Mouse (Mus musculus): ENCODE measurements around the gene Ugt1a1. TPM values are rescaled to one million over a fixed set of nuclear protein-coding genes. Genes with fewer than 3 reads are reported as not detected.
A peak's percentile ranks its signal among the peaks of the same experiment; 100 is the strongest.

Gene Ugt1a1
- polyA plus RNA-seq, 1 experiment from 2014 or later, result 30.1 TPM

DNA sequence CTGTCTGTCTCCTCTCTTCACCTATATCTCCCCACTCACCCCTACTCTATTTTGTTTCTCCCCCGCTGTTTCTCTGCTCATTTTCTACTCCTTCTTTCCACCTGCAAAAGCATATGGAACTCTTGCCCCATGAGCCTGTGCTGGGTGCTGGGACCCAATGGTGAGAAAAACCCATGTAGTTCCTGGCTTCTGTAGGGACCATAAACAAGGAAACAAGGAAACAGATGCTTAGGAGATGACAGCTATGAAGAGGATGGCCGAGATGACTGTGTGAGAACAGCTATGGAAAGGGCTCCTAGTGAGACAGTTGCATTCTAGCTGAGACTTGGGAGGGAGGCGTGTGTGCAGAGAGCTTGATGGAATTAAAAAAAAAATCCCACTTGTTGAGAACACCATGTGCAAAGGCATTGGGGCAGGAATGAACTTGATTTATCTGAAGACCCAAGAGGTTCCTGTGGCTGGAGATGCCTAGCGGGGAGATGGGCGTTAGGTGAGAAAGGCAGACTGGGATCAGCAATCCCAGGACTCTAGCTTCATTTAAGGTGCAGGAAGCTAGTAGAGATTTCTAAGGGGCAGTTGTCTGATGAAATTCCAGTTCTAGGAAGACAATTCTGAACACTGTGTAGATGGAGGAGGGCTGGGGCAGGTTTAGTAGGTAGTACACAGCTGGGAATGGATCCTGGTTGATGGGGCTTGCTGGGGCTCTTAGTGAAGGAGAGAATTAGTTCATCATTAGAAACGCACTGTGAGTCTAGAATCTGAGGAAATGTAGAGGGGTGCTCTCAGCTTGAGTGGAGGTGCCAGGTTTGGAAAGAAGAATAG, 19.4 kb downstream of the Ugt1a1 start:
- Histone ChIP-seq H3K36me3 (no peaks in the 10 kb centered on the region), H3K9ac (no peak overlapping the region), H3K4me2 (replicated peaks) (no peak overlapping the region), H3K9me3 (peaks cover 43% of the 10 kb centered on the region), H3K4me3 (replicated peaks) (no peak overlapping the region), H3K4me1 (replicated peaks) (no peaks in the 10 kb centered on the region), H3K27ac (no peak overlapping the region), H3K27me3 (replicated peaks) (no peaks in the 10 kb centered on the region)
- no peak for ATAC-seq
- WGBS, result 77% methylated on average over 6 of the region's 6 CpGs

DNA sequence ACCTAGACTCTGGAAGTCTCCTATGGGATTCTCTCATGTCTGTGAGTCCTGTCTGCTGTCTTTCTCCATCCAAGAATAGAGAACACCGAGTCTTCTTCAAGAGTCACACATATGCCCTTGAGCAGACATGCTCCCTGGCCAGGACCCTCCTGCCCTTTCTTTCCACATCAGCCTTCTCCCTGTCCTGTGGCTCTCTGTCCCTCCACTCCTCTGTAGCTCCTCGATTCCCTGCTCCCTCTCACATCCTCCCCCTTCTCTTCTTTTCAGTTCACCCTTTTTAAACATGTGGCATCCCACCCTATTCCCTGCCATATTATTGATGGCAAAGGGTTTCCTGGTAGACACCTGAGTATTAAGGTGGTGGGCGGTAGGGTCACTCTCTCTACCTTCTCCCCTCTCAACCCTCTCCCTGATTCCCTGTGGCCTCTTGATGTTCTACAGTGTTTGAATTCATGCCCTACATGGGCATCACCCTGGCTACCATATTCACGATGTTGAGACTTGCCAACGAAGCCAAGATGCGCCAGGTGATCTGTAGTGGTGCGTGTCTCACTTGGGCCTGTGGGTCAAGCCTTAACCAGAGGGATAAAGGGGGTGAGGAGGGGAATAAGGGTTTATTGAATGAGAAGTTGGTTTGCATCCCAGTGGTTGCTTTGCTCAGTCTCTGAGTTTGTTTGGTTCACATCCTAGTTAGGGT, 20.2 kb downstream of the Ugt1a1 start:
- Histone ChIP-seq H3K4me3 (replicated peaks) (no peak overlapping the region), H3K4me2 (replicated peaks) (no peak overlapping the region), H3K9me3 (peaks cover 35% of the 10 kb centered on the region), H3K36me3 (no peaks in the 10 kb centered on the region), H3K27ac (no peak overlapping the region), H3K27me3 (replicated peaks) (no peaks in the 10 kb centered on the region), H3K4me1 (replicated peaks) (no peaks in the 10 kb centered on the region), H3K9ac (no peak overlapping the region)
- ATAC-seq, result no peak
- 68% methylated on average over 7 of the region's 7 CpGs for WGBS

GRCm38 (mm10) chr1:88232664-88233380, 21.1 kb downstream of the Ugt1a1 start:
- H3K9ac ChIP-seq, result no peak overlapping the region
- no peak overlapping the region for H3K4me3 ChIP-seq (replicated peaks)
- 52% methylated on average over 3 of the region's 3 CpGs for WGBS
- H3K27me3 ChIP-seq (replicated peaks), result no peaks in the 10 kb centered on the region
- no peaks in the 10 kb centered on the region for H3K36me3 ChIP-seq
- no peak for ATAC-seq
- H3K27ac ChIP-seq, result no peak overlapping the region
- no peaks in the 10 kb centered on the region for H3K4me1 ChIP-seq (replicated peaks)
- peaks cover 32% of the 10 kb centered on the region for H3K9me3 ChIP-seq
- no peak overlapping the region for H3K4me2 ChIP-seq (replicated peaks)

DNA sequence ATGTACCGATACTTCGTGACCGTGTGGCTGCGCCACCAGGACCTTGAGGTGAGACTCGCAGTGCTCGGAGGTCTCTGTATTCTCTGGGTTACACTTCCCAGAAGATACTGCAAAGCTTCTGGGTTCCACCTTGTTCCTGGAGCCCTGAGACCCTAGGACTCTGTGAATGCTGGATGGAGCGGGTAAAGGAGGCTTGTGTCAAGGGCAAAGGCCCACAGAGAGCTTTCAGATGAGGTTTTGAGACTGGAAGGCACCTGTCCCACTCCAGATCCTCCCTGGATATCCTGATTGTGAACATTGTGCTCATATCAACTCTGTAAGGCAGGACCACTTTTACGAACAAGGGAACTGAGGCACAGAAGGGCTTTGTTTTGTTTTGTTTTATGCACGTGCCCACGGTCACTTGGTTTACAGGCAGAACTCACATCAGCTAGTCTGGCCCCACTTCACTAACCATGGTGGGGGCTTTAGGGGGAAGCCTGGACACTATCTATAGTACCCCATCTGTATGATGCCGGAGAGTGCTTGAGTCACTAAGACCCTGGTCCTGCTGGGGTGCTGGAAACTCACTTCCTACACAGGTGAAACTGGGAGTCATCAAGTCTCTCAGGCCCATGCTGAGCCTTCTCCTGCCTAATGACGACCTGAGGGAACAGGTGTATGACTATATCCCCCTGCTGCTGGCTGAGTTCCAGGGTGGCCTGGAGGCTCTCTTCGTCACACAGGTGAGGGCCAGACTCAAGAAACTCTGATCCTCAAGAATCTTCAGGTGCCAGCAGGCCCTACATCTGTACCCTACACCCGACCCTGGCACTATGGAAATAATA, 21.9 kb downstream of the Ugt1a1 start:
- Histone ChIP-seq H3K4me1 (replicated peaks) (no peaks in the 10 kb centered on the region), H3K9me3 (peaks cover 35% of the 10 kb centered on the region), H3K4me3 (replicated peaks) (no peak overlapping the region), H3K9ac (no peak overlapping the region), H3K27me3 (replicated peaks) (no peaks in the 10 kb centered on the region), H3K27ac (no peak overlapping the region), H3K4me2 (replicated peaks) (no peak overlapping the region), H3K36me3 (no peaks in the 10 kb centered on the region)
- 68% methylated on average over 14 of the region's 14 CpGs for WGBS
- no peak for ATAC-seq

GRCm38 (mm10) chr1:88234248-88234610, 22.5 kb downstream of the Ugt1a1 start:
- Histone ChIP-seq H3K9ac (no peak overlapping the region), H3K9me3 (peaks cover 36% of the 10 kb centered on the region), H3K4me1 (replicated peaks) (no peaks in the 10 kb centered on the region), H3K27me3 (replicated peaks) (no peaks in the 10 kb centered on the region), H3K4me3 (replicated peaks) (no peak overlapping the region), H3K4me2 (replicated peaks) (no peak overlapping the region), H3K27ac (no peak overlapping the region), H3K36me3 (no peaks in the 10 kb centered on the region)
- WGBS, result 65% methylated on average over 4 of the region's 4 CpGs
- no peak for ATAC-seq

DNA sequence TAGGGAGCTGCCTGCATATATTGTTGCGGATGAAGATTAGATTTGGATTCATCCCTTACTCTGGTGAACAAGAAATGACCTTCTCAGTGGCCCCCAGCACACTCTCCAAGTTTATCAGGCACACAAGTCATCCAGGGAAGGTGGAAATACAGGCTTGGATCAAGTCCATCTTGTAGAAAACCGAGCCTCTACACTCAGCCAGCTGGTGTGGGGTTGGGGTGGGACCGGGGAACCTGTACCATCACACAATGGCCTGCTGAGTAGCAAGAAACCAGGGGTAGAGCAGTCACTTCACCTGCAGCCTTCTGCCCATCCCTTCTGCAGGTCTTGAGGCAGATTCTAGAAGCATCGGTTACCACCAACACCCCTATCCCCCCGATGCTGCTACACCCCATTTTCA, 22.9 kb downstream of the Ugt1a1 start:
- Histone ChIP-seq H3K36me3 (no peaks in the 10 kb centered on the region), H3K4me3 (replicated peaks) (no peak overlapping the region), H3K9me3 (peaks cover 34% of the 10 kb centered on the region), H3K27me3 (replicated peaks) (no peaks in the 10 kb centered on the region), H3K4me1 (replicated peaks) (no peaks in the 10 kb centered on the region), H3K27ac (no peak overlapping the region), H3K4me2 (replicated peaks) (no peak overlapping the region), H3K9ac (no peak overlapping the region)
- 42% methylated on average over 5 of the region's 5 CpGs for WGBS
- ATAC-seq, result no peak

DNA sequence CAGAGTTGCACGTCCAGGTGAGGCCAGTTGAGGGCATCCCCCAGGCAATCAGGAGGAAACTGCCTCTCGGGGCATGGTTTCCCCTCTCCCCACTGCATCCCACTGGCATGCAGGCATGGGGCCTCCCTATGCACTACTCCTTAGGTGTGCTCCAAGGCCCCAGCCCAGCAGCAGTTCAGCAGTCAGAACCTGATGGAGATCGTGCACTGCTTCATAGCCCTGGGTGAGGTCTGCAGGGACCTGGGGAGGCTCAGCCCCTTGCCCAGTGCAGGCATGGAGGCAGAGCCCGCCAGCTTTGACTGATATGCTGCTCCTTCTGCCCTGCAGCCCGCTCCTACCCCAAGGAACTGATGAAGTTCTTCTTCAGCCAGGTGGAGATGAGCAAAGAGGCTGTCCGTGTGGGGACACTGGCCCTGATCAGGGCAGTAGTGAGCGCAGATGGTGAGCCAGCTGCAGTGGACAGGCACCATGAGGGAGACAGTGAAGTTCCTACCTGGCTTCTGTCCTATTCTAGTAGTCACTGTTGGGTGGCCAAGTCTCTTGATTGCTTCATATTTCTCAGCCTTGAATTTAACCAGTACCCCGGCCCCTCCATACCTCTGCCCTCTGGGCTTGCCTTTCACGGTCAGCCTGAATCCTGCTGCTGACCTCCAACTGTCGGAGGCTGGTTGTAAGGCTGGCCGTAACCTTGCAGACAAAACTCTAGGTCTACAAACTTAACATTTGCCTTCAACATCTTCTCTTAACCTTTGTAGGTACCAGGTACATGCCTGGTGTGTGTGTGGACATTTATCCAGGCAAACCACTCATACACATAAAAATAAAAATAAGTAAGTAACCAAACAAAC, 23.5 kb downstream of the Ugt1a1 start:
- H3K36me3 ChIP-seq, result no peaks in the 10 kb centered on the region
- no peak overlapping the region for H3K27ac ChIP-seq
- H3K9me3 ChIP-seq, result peaks cover 38% of the 10 kb centered on the region
- H3K4me3 ChIP-seq (replicated peaks), result no peak overlapping the region
- H3K4me2 ChIP-seq (replicated peaks), result no peak overlapping the region
- WGBS, result 63% methylated on average over 11 of the region's 11 CpGs
- no peaks in the 10 kb centered on the region for H3K4me1 ChIP-seq (replicated peaks)
- H3K27me3 ChIP-seq (replicated peaks), result no peaks in the 10 kb centered on the region
- ATAC-seq, result no peak
- H3K9ac ChIP-seq, result no peak overlapping the region

- ATAC-seq, result no peak
- no peaks in the 10 kb centered on the region for H3K27me3 ChIP-seq (replicated peaks)
- no peaks in the 10 kb centered on the region for H3K36me3 ChIP-seq
- H3K4me1 ChIP-seq (replicated peaks), result no peaks in the 10 kb centered on the region
- 62% methylated on average over 4 of the region's 4 CpGs for WGBS
- no peak overlapping the region for H3K4me3 ChIP-seq (replicated peaks)
- H3K4me2 ChIP-seq (replicated peaks), result no peak overlapping the region
- H3K9me3 ChIP-seq, result peaks cover 44% of the 10 kb centered on the region
- no peak overlapping the region for H3K27ac ChIP-seq
- no peak overlapping the region for H3K9ac ChIP-seq
Observed at GRCm38 (mm10) chr1:88235894-88236415, 24.2 kb downstream of the Ugt1a1 start.

DNA sequence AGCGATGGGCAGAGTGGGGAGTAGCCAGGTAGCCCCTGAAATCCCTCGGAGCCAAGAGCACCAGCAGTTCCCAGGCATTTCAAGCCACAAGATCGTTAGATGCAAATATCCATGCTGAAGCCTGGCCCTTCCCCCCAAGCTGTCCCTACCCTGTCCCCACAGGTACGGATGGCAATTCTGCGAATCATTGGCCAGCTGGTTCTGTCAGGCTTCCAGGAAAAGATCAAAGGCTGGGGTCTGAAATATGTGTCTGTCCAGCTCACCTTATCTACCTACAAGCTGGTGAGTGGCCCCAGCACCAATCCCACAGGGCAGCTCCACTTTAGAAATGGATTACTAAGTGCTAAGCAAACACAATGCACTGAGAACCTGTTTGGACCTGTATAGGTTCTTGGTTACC, 25.6 kb downstream of the Ugt1a1 start:
- H3K9me3 ChIP-seq, result peaks cover 44% of the 10 kb centered on the region
- no peaks in the 10 kb centered on the region for H3K27me3 ChIP-seq (replicated peaks)
- no peak overlapping the region for H3K4me2 ChIP-seq (replicated peaks)
- no peak overlapping the region for H3K9ac ChIP-seq
- no peak overlapping the region for H3K4me3 ChIP-seq (replicated peaks)
- peak; percentile 10; the same call in 1 of the 2 replicates for ATAC-seq
- no peaks in the 10 kb centered on the region for H3K4me1 ChIP-seq (replicated peaks)
- no peak overlapping the region for H3K27ac ChIP-seq
- 68% methylated on average over 5 of the region's 5 CpGs for WGBS
- no peaks in the 10 kb centered on the region for H3K36me3 ChIP-seq

DNA sequence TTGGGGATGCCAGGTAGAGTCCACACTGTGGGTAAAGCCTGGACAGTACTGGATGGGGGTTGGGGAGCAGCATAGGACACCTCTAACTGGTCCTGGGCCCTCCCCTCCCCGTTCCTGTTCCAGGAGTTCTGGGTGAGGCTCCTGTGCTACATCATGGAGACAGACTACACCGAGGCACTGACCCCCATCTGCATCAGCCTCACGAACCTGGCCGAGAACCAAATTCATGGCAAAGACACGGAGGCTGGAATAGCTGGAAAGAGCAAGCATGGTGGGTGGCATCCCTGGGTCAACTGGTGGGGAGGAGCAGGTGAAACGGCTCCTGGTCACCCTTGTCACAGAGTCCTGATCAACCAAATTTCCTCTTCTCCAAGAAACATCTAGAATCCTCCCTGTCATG, 27.0 kb downstream of the Ugt1a1 start:
- H3K36me3 ChIP-seq, result no peaks in the 10 kb centered on the region
- 71% methylated on average over 6 of the region's 6 CpGs for WGBS
- no peaks in the 10 kb centered on the region for H3K4me1 ChIP-seq (replicated peaks)
- H3K27me3 ChIP-seq (replicated peaks), result no peaks in the 10 kb centered on the region
- H3K4me2 ChIP-seq (replicated peaks), result no peak overlapping the region
- ATAC-seq, result no peak
- no peak overlapping the region for H3K4me3 ChIP-seq (replicated peaks)
- no peak overlapping the region for H3K9ac ChIP-seq
- H3K27ac ChIP-seq, result no peak overlapping the region
- peaks cover 44% of the 10 kb centered on the region for H3K9me3 ChIP-seq

DNA sequence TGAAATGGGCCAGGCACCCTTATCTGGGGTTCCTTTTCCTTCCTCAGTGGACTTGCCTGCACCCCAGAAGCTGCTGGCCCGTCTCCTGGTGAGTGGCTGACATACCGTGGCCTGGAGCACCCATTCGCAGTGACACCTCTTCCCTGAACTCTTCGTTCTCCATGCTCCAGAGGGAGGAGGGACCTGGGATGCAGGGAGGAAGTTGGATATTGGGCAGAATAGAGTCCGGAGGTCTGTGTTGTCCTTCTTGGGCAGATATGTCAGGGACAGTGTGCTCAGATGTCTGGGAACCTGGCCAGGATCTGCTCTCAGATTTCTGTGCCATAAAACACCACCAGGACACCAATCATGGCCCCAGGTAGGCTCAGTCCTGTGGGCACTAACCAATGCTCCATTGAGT, 28.3 kb downstream of the Ugt1a1 start:
- no peak overlapping the region for H3K9ac ChIP-seq
- H3K27me3 ChIP-seq (replicated peaks), result no peaks in the 10 kb centered on the region
- WGBS, result 70% methylated on average over 5 of the region's 5 CpGs
- ATAC-seq, result no peak
- H3K4me2 ChIP-seq (replicated peaks), result no peak overlapping the region
- H3K27ac ChIP-seq, result no peak overlapping the region
- H3K36me3 ChIP-seq, result no peaks in the 10 kb centered on the region
- peaks cover 40% of the 10 kb centered on the region for H3K9me3 ChIP-seq
- H3K4me3 ChIP-seq (replicated peaks), result no peak overlapping the region
- no peaks in the 10 kb centered on the region for H3K4me1 ChIP-seq (replicated peaks)
